Mouse (Mus musculus) C2C12 (cell line): ENCODE measurements around the gene Nt5c2.
A peak's percentile ranks its signal among the peaks of the same experiment; 100 is the strongest.

Experiments
- CEBPB ChIP-seq: IDR thresholded peaks from one replicate; pipeline ENCODE4 v1.6.1; 2011; ENCODE audit warnings: low read depth, mild to moderate bottlenecking, control low read depth, moderate library complexity
- CTCF ChIP-seq: IDR thresholded peaks from one replicate; pipeline ENCODE4 v1.5.1; 2011; ENCODE audit not compliant: control insufficient read depth, insufficient read depth, insufficient read length
- FOSL1 ChIP-seq: IDR thresholded peaks from one replicate; pipeline ENCODE4 v1.8.0; 2011; ENCODE audit warnings: mild to moderate bottlenecking, low read length; ENCODE audit not compliant: poor library complexity, insufficient read depth, severe bottlenecking
- MAX ChIP-seq: IDR thresholded peaks from one replicate; pipeline ENCODE4 v1.6.1; 2011; ENCODE audit warnings: mild to moderate bottlenecking, control low read depth
- MYOD1 ChIP-seq: IDR thresholded peaks from one replicate; pipeline ENCODE4 v1.6.1; 2011; ENCODE audit warnings: low read depth; ENCODE audit not compliant: control insufficient read depth, insufficient read length
- MYOG ChIP-seq: IDR thresholded peaks from one replicate; pipeline ENCODE4 v1.6.1; 2011; ENCODE audit not compliant: control insufficient read depth, insufficient read length; ENCODE audit errors: extremely low read depth
- USF1 ChIP-seq: IDR thresholded peaks from one replicate; pipeline ENCODE4 v1.6.1; 2011; ENCODE audit warnings: low read depth, mild to moderate bottlenecking, control low read depth, moderate library complexity

- TF ChIP-seq CTCF = no peak
- TF ChIP-seq USF1 = no peak
- TF ChIP-seq CEBPB = no peak
- TF ChIP-seq MAX = no peak
- no peak for TF ChIP-seq MYOG
- TF ChIP-seq MYOD1 = peak; percentile 96
- TF ChIP-seq FOSL1 = peak; percentile 12
Measured at GRCm38 (mm10) chr19:46846459-46846858, 168.5 kb downstream of the Nt5c2 start.
